Mouse (Mus musculus) embryonic facial prominence, embryonic 10.5 days (tissue): ENCODE measurements around the gene Adnp. TPM values are rescaled to one million over a fixed set of nuclear protein-coding genes. Genes with fewer than 3 reads are reported as not detected.
A peak's percentile ranks its signal among the peaks of the same experiment; 100 is the strongest.

Experiments used
- DNase-seq: peaks from one replicate; pipeline ENCODE4 v3.0.0-alpha.2; 2017; ENCODE audit warnings: low spot score
- H3K27ac ChIP-seq: fragments of 300-500 bp; sonication (generic); replicated peaks from 2 replicates; pipeline ENCODE4 v1.5.1; 2016; ENCODE audit warnings: mild to moderate bottlenecking
- H3K27me3 ChIP-seq: fragments of 300-500 bp; sonication (generic); replicated peaks from 2 replicates; pipeline ENCODE4 v1.6.1; 2016; ENCODE audit warnings: low read depth, mild to moderate bottlenecking; ENCODE audit not compliant: poor library complexity, severe bottlenecking
- H3K36me3 ChIP-seq: fragments of 300-500 bp; sonication (generic); replicated peaks from 2 replicates; pipeline ENCODE4 v1.6.1; 2016; ENCODE audit warnings: mild to moderate bottlenecking, moderate library complexity
- H3K4me1 ChIP-seq: fragments of 300-500 bp; sonication (generic); 2 replicates; pipeline ENCODE4 v1.6.1; 2016
- H3K4me3 ChIP-seq: fragments of 300-500 bp; sonication (generic); 2 replicates; pipeline ENCODE4 v1.5.1; 2016; ENCODE audit warnings: mild to moderate bottlenecking, moderate library complexity
- H3K9me3 ChIP-seq: fragments of 300-500 bp; sonication (generic); 2 replicates; pipeline ENCODE4 v1.6.1; 2016; ENCODE audit warnings: mild to moderate bottlenecking
- WGBS: fragments of 180-500 bp; shearing (Covaris S2); methylation state at CpG from one replicate; pipeline ENCODE4 v1.1.7; 2016; 5-methylcytosine and 5-hydroxymethylcytosine counted together
- polyA plus RNA-seq: library from polyadenylated mRNA; unstranded; fragments of >200 nt; fragmentation: Nextera tagmentation; extraction: Ambion mirVana; gene quantifications from 2 replicates; pipeline ENCODE4 v1.2.1, GENCODE M21; 2016

Gene Adnp
- polyA plus RNA-seq, 1 experiment from 2014 or later = 3.5 TPM

DNA sequence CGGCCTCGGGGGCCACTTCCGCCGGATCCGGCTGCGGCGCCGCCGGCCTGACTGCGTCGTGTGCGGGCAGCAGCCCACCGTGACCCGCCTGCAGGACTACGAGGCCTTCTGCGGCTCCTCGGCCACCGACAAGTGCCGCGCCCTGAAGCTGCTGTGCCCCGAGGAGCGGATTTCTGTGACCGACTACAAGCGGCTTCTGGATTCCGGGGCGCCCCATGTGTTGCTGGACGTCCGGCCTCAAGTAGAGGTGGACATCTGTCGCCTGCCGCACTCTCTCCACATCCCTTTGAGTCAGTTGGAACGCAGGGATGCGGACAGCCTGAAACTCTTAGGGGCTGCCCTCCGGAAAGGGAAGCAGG is 24.5 kb upstream of the Adnp start:
- H3K36me3 ChIP-seq = peaks cover 43% of the 10 kb centered on the region
- DNase-seq = no peak
- H3K4me1 ChIP-seq = peaks cover 31% of the 10 kb centered on the region
- peak overlapping the region; percentile 98 for H3K4me3 ChIP-seq
- 64% methylated on average over 33 of the region's 33 CpGs for WGBS
- no peaks in the 10 kb centered on the region for H3K27me3 ChIP-seq
- no peaks in the 10 kb centered on the region for H3K9me3 ChIP-seq
- H3K27ac ChIP-seq = peak overlapping the region; percentile 95; the same call in 1 of the 2 replicates

DNA sequence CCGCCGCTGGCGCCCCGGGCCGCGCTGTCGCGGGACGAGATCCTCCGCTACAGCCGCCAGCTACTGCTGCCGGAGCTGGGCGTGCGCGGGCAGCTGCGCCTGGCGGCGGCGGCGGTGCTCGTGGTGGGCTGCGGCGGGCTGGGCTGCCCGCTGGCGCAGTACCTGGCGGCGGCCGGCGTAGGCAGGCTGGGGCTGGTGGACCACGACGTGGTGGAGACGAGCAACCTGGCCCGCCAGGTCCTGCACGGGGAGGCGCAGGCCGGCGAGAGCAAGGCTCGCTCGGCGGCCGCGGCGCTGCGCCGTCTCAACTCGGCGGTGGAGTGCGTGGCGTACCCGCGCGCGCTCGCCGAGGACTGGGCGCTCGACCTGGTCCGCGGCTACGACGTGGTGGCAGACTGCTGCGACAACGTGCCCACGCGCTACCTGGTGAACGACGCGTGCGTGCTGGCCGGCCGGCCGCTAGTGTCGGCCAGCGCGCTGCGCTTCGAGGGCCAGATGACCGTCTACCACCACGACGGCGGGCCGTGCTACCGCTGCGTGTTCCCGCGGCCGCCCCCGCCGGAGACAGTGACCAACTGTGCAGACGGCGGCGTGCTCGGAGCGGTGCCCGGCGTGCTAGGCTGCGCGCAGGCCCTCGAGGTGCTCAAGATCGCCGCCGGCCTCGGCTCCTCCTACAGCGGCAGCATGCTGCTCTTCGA is 24.0 kb upstream of the Adnp start:
- peaks cover 31% of the 10 kb centered on the region for H3K4me1 ChIP-seq
- 6% methylated on average over 105 of the region's 105 CpGs for WGBS
- no peaks in the 10 kb centered on the region for H3K9me3 ChIP-seq
- H3K4me3 ChIP-seq = peak overlapping the region; percentile 98
- DNase-seq = peak; percentile 36
- peak overlapping the region; percentile 95 for H3K27ac ChIP-seq
- H3K27me3 ChIP-seq = no peaks in the 10 kb centered on the region
- H3K36me3 ChIP-seq = peaks cover 48% of the 10 kb centered on the region

DNA sequence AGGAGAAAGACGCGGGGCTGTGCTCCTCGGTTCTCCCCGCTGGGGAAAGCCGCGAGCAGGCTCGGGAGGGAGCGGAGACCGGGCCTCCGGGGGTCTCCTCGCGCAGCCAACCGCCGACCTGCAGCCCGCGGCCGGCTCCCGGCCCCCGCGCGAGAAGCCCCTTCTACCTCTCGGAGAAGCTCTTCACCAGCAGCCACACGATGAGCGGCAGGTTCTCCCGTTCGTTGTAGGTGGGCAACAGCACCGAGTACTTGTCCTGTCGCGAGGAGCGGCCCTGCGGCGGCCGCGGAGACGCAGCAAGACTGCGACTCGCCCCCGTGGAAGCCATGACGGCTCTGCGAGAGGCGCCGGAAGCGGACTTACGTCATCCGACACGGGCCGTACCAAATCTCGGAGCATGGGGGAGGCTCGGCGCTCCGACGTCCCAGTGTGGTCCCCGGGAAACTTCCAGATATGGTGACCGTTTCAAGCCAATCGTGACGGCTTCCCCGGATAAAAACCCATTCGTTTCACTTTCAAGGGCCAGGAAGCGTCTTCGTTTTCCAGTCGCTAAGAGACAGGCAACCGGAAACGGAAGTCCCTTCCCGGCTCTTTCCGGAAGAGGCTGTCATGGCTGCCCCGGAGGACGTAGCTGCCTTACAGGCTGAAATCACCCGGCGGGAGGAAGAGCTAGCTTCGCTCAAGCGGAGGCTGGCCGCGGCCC is 23.3 kb upstream of the Adnp start, which contains the start of the genes Gm20716, Dpm1 and Mocs3:
Gene Gm20716 (minus strand): TSS at position 339 of the 703 bp plus-strand sequence.
Gene Dpm1 (minus strand): TSS at position 566 of the 703 bp plus-strand sequence.
Gene Mocs3 (plus strand): TSS at position 597 of the 703 bp plus-strand sequence.
- Histone ChIP-seq H3K4me1 (peaks cover 31% of the 10 kb centered on the region), H3K9me3 (no peaks in the 10 kb centered on the region), H3K4me3 (peak within 1 kb of the TSS; percentile 98), H3K36me3 (peaks cover 52% of the 10 kb centered on the region), H3K27me3 (no peaks in the 10 kb centered on the region), H3K27ac (peak within 1 kb of the TSS; percentile 95)
- DNase-seq = peak; percentile 90
- under 1% methylated on average over 73 of the region's 73 CpGs for whole genome bisulfite sequencing

DNA sequence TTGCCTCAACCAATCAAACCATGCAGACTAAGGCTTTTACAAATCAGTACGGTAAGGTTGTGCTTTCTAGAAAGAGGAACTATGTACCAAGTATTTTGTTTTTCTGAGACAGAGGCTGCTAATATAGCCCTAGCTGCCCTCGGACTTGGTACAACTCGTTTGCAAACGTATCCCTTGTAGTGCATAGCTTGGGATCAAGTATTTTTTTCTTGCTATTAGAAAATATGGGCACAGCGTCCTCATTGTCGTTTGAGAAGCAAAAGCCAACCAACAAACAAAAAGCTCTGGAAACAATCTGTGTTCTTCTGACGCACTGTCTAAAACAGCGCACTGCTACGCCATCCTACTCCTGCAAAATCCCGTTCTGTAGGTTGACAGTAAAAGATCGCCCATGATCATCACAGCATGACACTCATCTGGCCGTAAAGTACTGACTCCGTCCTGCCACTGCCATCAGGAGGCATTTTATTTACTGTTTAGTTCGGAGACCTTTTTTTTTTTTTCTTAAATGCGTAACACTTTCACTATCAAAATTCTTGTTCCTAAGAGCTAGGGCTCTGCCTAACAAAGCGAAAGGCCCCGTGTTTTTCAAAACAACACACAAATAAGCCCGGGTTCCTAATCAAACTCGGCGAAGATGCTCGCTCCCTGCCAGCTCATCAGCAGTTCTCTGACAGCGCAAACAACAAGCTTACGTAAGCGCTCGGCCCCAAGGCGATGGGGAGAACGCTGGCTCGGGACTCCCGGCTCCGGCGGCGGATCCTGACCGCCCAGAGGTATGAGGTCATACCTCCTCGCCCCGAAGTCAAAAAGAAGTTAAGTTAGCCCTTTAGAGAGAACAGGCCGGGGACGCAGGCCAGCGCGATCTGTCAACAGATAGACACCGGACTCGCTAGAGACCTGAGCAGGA is 22.5 kb upstream of the Adnp start:
- DNase-seq = no peak
- H3K9me3 ChIP-seq = no peaks in the 10 kb centered on the region
- H3K27ac ChIP-seq = peak overlapping the region; percentile 95
- peaks cover 55% of the 10 kb centered on the region for H3K36me3 ChIP-seq
- H3K4me3 ChIP-seq = peak overlapping the region; percentile 98
- 21% methylated on average over 41 of the region's 41 CpGs for WGBS
- H3K27me3 ChIP-seq = no peaks in the 10 kb centered on the region
- H3K4me1 ChIP-seq = peaks cover 31% of the 10 kb centered on the region

DNA sequence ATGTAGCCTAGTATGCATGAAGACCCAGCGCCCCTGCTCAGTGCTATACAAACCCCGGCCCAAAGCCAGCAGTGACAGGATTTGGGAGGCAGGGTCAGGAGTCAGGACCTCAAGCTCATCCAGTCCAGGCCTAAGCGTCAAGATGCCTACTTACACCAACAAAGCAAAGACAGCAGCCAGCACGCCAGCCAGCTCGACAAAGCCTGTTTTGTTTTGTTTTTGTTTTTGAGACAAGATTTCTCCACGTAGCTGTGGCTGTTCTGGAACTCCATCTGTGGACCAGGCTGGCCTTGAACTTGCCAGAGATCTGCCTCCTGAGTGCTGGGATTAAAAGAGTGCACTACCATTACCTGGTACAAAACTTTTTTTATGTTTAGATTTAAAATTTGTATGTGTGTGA is 16.4 kb upstream of the Adnp start:
- peaks cover 82% of the 10 kb centered on the region for H3K36me3 ChIP-seq
- H3K27ac ChIP-seq = no peak overlapping the region
- no peak overlapping the region for H3K4me3 ChIP-seq
- H3K4me1 ChIP-seq = peaks cover 4% of the 10 kb centered on the region
- H3K27me3 ChIP-seq = no peaks in the 10 kb centered on the region
- 87% methylated on average over 6 of the region's 6 CpGs for WGBS
- H3K9me3 ChIP-seq = no peaks in the 10 kb centered on the region
- no peak for DNase-seq

DNA sequence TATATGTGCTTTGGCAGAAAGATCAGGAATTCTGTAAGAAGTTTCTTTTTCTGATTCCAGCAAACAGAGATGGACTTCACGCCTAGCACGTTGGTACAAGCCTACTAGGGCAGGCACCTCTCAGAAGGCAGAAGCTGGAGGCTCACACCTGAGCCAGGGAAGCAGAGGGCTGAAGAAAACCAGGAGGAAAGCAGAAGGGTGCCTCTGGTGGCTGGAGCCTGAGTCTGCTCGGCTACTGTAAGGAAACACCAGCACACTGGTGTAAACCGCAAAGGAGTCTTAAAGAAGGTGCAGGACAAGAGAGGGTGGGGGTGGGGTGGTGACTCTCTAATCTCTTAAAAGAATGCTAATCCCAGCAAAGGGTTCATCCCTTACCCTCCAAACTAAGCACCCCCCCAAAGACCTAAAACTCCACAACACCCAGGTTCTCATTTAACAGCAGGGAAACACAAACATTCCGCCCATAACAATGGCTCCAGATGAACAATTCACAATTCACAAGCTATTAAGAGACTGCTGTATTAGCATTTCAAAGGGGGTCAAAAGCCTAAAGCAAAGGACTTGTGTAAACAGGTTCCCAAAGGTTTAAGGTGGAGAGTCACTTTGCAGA is 7.0 kb upstream of the Adnp start:
- Histone ChIP-seq H3K36me3 (peaks cover 99% of the 10 kb centered on the region), H3K4me3 (no peak overlapping the region), H3K4me1 (no peaks in the 10 kb centered on the region), H3K27ac (no peak overlapping the region), H3K9me3 (no peaks in the 10 kb centered on the region), H3K27me3 (no peaks in the 10 kb centered on the region)
- 49% methylated on average over 5 of the region's 5 CpGs for WGBS
- no peak for DNase-seq

DNA sequence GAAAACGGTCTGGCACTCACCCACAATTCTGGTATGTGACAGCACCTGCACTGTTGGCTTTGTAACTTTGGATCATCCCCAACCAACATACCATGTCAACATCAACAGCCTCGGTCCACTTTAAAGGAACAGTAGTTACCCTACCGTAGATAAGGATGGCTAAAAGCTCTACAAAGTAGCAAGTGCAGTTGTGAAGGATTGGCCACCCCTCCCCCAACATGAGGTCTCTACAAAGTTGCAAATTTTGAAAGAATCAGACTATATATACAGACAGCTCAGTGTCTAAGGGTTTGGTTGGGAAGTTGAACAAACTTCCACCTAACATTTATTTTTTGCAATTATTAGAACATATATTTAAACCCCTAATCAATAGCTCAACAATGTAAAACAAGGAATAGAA is 971 bp upstream of the Adnp start:
- H3K27ac ChIP-seq = peak overlapping the region; percentile 100
- H3K36me3 ChIP-seq = peaks cover 76% of the 10 kb centered on the region
- H3K27me3 ChIP-seq = no peaks in the 10 kb centered on the region
- H3K4me1 ChIP-seq = peaks cover 23% of the 10 kb centered on the region
- H3K4me3 ChIP-seq = peak overlapping the region; percentile 99; the same call in 1 of the 2 replicates
- no peaks in the 10 kb centered on the region for H3K9me3 ChIP-seq
- DNase-seq = no peak
- 89% methylated on average over 3 of the region's 3 CpGs for WGBS

DNA sequence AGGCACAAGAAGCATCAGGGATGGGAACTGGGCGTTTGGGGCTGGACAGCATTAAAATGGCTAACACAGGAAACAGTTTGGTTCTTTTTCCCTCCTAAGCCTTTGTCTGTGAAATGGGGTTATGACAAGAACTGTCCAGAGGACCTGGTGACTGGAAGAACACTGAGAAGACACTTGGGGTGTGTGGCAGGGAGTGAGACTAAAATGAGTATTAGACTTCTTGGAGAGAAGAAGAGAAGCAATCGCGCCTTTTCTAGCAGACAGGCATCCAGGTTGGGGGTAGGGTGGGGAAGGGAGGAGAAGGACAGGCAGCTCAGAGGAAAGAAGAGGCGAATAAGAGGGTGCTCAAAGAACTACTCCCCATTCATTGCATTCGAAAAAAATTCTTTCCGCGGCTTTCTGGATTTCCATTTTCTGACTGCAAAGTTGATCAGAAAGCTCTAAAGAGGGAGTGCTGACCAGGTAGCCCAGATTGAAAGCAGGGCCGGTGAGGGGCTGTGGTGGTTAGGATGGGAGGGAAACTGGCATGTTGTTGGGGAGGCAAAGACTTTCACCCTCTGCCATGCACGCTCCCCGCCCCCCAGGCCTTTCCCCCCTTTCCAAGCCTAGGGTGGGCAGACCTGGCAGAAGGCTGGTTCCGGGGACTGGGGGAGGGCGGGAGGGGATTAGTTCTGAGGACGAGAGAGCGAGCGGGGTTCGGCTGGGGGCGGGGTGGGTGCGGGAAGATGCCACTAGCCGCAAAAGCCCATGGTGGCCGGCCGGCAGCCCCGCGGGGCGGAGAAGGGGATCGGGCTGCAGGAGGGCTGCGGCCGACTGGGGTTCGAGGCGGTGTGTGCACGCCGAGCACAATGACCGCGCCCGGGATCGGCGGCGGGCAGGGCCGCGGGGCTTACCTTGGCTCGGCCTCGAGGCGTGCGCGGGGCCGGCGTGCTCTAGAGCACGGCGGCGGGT is 956 bp downstream of the Adnp start:
- Histone ChIP-seq H3K27ac (peak overlapping the region; percentile 100), H3K9me3 (no peaks in the 10 kb centered on the region), H3K4me3 (peak overlapping the region; percentile 99), H3K4me1 (peaks cover 27% of the 10 kb centered on the region), H3K27me3 (no peaks in the 10 kb centered on the region), H3K36me3 (peaks cover 75% of the 10 kb centered on the region)
- DNase-seq = peak; percentile 70
- WGBS = under 1% methylated on average over 49 of the region's 49 CpGs

DNA sequence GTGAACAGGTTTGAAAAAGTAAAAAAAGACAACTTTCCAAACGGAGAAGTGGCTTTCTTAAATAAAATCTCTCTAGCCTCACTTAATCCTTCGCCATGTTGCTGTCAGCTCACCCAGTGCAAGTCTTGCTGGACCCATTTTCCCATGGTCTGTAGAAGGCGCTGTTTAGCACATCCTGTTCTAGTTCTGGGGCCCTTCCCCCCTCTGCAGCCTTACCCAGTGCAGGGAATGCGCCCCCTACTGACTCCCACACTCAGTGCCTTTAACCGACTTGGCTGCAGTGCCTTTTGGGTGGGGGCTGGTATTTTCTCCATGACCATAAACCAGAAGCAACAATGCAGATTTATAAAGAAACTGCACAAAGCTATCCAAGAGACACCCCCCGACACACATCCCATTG is 1.6 kb downstream of the Adnp start:
- Histone ChIP-seq H3K36me3 (peaks cover 75% of the 10 kb centered on the region), H3K4me3 (peak overlapping the region; percentile 99), H3K9me3 (no peaks in the 10 kb centered on the region), H3K27ac (peak overlapping the region; percentile 100), H3K4me1 (peaks cover 32% of the 10 kb centered on the region), H3K27me3 (no peaks in the 10 kb centered on the region)
- 8% methylated on average over 6 of the region's 6 CpGs for WGBS
- DNase-seq = peak; percentile 92

DNA sequence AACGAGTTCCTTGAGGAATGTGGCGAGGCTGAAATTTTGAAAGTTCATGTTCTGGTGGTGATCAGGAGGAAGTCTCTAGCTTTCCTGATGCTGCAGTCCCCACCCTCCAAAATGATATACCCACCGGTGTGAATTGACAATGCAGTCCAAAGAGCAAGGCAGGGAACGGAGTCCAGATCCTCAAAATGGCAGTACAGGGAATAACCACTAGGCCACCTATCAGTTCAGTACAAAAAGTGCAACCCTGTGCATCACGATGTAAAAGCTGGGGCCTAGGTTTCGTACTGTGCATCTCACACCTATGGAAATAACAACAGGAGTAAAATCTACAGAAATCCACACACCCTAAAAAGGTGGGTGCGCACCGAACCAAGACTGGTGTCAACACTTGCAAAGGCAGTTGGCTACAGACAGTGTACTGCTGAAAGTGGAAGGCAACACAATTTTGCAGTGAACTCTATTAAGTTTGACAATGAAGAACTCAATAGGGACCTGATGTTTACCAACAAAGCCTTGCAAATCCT is 2.4 kb downstream of the Adnp start:
- Histone ChIP-seq H3K4me1 (peaks cover 37% of the 10 kb centered on the region), H3K27me3 (no peaks in the 10 kb centered on the region), H3K4me3 (peak overlapping the region; percentile 99), H3K9me3 (no peaks in the 10 kb centered on the region), H3K36me3 (peaks cover 70% of the 10 kb centered on the region), H3K27ac (no peak overlapping the region)
- 91% methylated on average over 8 of the region's 8 CpGs for WGBS
- no peak for DNase-seq
